Mouse (Mus musculus) heart, postnatal 14 days (tissue): ENCODE results near the gene Farp1. TPM values are rescaled to one million over a fixed set of nuclear protein-coding genes. Genes with fewer than 3 reads are reported as not detected.
"Not testable (repeated sequence)": the region's sequence is repeated elsewhere in the genome, so short reads cannot be mapped to it uniquely, and the experiment has no call there.

Experiments
- DNase-seq, 2 experiments: peaks; one replicate each; pipeline ENCODE4 v3.0.0; 2021 to 2022
- intact Hi-C: fragments of 180-260 bp; cut with DNase I; formaldehyde crosslinking; loops from one replicate; pipeline ENCODE4 v1.15.1; 2025
- total RNA-seq, 2 experiments: library from RNA; stranded (reverse); gene quantifications; 2 replicates each; pipeline ENCODE4 v1.2.3; 2021

Farp1 gene
- total RNA-seq, 2 experiments from 2014 or later: 16.5 to 17.7 TPM

DNA sequence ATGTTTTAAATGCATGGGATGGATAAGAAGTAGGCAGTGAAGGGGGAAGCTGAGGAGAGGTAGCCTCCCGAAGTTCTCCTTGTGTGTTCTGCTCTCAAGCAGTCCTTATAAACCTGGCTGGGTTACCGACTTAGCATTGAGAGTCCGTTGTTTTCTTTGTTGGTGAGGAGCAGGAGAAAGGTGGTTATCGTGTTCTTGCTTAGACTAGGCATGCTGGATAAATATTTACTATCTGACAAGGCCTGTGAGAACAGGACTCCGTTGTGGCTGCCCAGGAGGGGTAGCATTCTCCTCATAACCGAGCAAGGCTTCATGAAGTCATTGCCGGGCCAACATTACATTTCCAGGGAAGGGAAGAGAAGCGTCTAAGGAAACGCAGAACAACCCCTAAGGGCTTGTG lies 135.3 kb downstream of the Farp1 start:
- intact Hi-C loops: no loop called here
- no peak for DNase-seq

DNA sequence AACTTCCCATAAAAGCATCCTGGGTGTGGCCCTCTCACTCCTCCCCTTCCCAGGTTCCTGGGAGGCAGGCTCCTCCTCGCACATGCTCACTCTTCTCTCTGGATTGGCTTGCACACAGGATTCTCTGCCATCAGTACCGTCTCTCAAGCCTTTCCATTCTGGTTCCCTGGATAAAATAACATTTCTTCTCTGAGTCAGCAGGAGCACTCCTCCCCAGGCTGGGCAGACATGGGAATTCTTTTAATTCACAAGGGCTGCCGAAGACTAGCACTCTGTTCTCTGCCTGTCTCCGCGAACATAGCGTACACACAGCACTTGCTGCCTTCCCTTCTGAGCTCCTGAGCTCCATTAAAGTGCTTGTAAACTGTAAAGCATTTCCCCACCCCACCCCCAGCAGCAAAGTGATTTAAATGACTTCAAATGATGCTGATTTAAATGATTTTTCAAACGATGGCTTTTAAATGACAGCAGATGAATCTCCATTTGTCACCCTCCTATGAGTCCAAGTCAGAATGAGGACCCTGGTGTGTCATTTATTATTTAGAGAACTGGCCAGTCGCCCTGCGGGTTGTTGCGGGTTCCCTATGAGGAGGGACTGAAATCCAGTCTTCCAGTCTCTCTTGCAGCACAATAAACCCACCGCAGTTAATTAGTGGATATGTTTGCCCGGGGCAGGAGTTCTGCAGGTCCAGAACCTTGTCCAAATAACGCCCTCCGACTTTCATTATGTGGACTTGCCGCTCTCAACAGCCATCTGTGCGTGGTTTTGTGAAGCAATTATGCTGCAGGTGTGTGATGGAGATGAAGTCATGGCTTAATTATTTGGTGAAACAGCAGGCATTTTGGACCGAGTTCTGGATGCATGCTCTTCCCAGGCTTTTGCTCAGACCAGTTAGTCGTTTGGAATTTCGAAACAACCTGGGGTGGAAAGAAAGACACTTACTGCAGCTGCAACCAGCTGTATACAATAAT lies 137.4 kb downstream of the Farp1 start:
- DNase-seq: peak in 1 of 2 experiments; percentile 24
- intact Hi-C loops: no loop called here

DNA sequence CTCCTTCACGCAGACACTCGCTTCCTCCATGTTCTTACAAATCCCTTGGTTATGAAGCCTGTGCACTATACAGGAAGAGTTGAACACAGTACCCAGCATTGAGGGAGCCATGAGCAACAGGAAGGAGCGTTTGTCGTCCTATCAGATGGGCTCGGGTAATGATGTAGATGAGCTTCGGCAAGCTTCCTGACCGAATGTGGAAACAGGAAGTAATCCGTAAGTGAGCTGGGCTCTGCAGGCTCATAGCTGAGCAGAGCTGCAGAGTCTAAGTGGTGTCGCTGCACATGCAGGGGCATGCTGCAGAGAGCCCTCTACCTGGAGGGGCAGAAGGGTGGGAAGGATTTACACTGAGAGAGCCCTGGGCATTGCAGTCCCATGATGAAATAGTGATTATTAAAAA lies 140.4 kb downstream of the Farp1 start:
- intact Hi-C loops: no loop called here
- peak in 1 of 2 experiments; percentile 24 for DNase-seq

DNA sequence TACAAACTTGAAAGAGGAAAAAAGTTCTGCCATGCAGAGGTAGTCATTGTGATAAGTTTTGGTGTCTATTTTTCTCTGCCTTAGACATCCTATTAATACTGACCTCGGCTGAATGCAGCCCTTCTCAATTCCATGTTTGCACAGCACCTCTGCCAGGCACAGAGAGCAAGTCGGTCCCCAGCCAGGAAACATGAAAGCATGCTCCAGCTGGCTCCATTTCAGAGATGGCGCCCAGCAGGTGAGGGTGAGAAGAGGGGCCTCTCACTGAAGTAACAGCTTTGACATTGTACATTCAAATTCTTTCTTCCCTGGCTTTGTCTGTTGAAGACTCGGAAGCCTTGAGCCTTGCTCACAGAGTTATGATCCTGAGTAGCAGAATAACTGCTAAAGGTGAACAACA lies 140.9 kb downstream of the Farp1 start:
- intact Hi-C loops: no loop called here
- DNase-seq: peak; percentile 36 to 52

DNA sequence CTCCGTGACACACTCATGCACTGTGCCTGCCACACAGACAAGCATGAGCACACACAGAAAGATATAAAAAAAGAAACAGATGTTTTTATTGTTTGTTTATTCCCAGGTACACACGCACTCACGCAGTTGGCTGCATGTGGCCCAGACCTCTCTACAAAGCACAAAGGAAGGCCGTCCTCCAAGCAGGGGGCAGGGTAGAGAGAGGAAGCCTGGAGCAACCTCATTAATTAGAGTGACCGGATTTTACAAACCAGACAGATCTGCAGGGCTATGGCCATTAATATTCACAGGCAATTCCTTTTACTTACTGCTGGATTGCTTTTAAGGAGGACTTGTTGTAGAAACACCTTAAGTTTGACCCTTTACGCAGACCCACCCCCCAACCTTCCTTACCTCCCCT lies 142.9 kb downstream of the Farp1 start:
- intact Hi-C loops: no loop called here
- no peak for DNase-seq

DNA sequence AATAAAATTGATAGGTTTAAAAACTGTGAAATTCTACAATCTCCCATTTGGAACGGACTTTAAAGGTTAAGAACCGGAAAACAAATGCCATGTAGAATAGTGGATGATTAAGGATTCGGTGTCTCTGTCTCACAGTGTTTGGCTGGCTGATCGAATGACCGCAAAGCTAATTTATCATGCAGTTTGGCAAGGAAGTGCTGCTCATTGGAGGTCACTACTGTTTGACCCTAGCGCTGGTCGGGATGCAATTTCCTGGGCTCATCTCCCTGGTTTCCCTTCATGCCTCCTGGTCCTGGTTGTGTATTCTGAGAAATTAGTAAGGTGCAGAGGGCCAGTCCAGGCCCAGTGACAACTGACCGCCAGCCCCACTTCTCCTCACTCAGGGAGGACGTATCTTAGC lies 145.6 kb downstream of the Farp1 start:
- intact Hi-C loops: no loop called here
- no peak for DNase-seq

DNA sequence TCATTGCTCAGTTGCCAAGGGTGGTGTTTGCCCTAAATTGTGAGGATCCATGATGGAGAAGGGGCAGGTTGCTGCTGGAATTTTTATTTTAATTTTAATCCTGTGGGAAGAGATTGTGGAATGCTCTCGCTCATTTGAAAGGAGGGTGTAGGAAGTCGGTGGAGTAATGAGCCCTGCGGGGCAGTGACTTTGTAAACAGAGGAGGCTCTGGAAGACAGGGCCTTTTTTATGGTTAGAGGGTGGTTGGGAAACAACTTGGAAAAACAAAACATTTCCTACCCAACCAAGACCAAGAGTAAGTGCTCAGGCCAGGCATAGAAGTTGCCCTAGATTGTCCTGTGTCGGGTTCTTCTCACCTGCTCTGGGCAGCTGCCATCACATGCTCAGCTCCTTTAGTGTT lies 146.8 kb downstream of the Farp1 start:
- DNase-seq: no peak
- intact Hi-C loops: no loop called here

DNA sequence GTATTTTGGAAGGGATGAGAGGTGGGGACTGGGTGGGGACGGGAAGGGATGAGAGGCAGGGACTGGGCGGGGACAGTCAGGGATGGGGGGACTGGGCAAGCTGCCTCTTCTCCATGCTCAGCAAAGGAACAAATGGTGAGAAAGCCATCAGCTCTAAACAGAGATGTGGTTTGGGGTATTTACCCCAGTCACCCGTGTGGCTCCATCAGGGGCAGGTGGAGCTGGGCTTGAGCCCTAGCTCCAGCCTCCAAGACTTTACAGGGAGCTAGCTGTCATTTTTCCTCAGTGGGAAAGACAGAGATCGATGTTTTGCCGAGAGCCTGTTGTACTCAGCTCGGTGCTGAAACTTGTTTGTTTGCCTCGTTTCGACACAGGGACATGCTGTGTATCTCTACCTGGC lies 148.0 kb downstream of the Farp1 start:
- intact Hi-C loops: no loop called here
- no peak for DNase-seq

DNA sequence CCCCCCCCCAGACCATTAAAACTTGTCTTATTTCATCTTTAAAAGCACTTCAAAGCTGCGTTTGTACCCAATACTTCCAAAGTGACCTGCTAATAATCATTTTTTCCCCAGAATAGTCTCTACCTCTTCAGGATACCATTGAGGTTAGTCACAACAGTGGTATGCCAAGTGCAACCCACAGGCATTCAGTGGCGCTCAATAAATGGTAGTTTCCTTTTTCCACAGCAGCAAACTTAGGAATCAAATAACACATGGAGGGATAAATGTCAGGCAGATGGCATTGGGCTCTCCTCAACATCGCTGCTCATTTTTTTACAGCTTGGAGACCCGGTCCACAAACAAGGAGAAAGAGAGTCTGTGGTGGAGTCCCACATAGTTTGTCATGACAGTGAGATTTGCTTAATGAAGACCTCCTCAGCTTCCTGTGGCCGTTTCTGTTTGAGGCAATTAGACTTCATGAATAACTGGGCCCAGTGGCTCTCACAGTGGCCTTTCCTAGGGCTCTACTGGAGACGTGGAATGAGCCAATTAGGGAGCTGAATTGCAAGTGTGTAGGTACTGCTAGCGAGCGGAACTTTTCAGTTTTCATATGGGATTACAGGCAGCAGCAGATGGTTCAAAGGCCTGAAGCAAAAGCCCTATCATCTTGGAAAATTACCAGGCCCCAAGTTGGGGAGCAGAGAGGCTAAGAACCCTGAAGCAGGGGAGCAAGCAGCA lies 148.6 kb downstream of the Farp1 start:
- intact Hi-C loops: no loop called here
- no peak for DNase-seq

DNA sequence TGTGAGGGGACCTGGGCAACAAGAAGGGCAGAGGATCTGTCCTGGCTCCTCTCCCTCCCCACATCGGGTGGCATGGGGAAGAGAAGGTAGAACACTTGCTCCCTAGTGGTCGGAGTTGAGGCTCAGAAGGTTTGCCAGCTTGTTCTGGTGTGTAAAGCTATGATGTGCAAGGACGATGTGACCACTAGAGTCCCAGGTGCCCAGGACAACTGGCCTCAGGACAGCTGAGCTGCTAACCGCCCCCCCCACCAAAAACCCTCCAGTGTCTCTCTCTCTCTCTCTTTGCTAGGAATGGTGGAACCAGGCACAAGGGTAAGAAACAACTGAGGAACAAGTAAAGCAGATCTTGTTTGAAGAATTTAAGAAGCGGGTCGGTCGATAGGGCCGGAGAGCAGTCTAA lies 149.4 kb downstream of the Farp1 start:
- no peak for DNase-seq
- intact Hi-C loops: no loop called here

DNA sequence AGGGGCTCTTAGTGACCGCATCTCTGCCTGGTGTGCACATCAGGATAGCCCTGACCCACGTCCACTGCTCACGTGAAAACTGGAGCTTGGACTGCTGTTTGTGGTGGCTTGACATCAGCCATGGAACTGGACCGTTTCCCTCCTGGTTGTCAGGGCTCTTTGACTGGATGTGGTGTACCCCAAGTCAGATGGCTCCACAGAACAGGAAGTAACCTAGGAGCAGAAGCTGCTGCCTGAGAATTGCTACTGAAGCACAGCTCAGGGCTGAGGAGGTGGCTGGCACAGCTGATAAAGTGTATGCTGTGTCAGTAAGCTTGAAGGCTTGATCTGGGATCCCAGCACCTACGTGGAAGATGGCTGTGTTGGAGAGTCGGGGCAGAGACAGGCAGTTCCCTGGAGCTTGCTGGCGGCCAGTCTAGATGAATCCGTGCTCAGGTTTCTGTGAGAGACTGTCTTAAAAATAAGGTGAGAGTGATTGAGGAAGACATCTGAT lies 151.4 kb downstream of the Farp1 start:
- intact Hi-C loops: no loop called here

DNA sequence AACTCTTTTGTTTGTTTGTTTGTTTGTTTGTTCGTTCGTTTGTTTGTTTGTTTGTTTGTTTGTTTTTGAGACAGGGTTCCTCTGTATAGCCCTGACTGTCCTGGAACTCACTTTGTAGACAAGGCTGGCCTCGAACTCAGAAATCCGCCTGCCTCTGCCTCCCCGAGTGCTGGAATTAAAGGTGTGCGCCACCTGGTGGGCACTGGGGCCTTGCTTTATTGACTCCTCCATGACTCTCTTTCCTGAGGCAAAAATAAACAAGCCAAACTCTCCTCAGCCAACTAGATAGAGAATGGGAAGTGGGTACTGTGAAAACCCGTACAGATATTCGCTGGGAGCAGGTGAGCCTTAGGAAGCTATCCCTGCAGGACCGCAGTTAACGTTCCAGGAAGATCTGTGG lies 154.8 kb downstream of the Farp1 start:
- intact Hi-C loops, DNase-seq: not testable (repeated sequence)

More for the DNA sequence above, 151.4 kb downstream of the Farp1 start:
- no peak for DNase-seq

DNA sequence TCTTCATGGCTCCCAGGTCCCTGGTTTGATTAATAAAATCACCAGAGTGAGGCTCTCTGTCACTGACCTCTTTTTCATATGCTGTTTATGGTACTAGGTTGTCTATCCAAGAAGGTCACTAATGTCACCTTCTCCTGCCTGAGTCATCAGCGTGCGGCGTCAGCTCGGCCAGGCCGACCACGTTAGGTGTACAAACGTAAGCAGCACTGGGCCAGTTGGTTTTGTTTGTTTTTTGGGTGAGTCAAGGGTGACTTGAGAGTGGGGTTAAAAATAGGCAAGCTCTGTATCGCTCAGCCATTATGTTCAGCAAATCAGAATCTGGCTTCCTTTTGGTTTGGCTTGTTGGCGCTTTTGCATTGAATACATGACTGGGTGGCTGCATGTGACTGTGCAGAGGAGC lies 155.4 kb downstream of the Farp1 start:
- DNase-seq: no peak
- intact Hi-C loops: no loop called here

DNA sequence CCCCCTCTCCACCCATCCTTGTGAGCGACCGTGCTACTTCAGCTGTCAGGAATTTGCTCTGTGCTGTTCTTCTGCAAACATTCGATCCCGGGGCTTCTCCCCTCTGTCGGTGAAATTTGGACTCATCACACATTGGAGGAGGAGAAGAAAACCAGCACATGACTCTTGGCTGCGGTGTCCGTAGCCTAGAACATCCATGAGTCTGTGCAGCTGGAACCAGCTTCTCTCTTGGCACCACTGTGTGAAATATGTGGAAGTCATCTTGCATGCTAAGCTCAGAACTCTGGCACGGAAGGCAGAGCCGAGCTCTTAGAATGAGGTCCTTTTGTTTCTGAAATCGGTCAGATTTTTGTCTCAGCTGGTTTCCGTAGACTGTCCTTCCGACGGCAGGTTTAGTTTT lies 156.7 kb downstream of the Farp1 start:
- DNase-seq: peak; percentile 56 to 67
- intact Hi-C loops: no loop called here

DNA sequence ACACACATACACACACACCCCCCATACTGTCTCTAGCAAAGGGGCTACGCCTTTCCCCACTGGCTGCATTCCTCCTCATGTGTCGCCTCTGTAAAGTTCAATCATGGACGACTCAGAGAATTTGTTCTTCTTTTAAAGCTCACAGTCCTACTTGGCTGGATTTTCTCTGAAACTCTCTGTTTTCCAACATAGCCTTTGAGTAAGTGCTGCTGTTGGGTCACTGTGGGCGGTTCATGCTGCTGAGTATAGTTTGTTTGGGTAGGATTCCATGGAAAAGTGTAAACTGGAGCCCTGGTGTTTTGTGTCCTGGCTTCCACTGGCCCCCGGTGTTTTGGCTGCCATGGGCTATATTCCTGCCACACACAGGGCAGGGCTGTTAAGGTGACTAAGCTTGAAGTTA lies 157.4 kb downstream of the Farp1 start:
- intact Hi-C loops: no loop called here
- no peak for DNase-seq

DNA sequence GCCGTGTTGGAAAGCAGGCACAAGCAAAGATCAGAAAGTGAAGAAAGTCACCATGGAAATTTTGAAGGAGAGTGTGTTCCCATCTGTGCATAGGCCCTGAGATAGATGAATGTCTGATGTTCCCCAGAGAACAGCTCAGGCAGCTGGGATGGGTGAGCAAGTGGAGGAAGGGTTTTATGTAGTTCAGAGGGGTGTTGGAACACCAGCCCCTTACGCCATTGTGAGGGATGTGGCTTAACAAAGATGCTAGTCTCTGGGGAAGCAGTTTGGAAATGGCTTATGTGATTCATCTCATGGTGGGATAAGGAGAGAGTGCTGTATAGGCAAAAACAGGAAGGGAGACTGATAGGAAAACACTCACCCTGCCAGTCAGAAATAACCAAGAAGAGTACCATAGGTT lies 159.0 kb downstream of the Farp1 start:
- no peak for DNase-seq
- intact Hi-C loops: no loop called here

DNA sequence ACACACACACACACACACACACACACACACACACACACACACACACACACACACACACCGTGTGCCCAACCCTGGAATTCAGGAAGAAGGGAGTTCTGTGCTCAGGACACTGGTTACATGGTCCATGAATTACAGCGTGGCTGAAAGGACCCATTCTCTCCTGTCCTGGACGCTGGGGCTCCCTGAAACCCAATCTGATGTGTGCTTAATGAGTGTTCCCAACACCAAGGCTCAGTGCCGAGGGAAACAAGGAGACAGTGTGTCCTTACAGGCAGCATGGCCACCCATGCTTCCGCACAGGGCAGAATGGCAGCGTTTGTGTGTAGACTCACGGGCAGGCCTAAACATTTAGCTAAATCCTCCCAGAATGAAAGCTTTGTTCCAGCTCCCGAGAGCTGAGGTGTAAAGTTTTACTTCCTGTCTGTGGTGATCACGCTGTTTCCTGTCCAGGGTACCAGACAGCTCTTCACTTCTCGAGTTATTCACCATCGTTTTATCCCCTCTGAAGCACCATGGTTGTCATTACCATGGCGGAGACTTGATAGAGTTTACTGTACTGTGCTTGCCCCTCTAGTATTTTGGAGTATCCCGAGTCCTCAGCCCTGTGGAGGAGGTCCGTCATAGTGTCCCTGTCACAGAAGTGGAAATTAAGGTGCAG lies 164.0 kb downstream of the Farp1 start:
- no peak for DNase-seq
- intact Hi-C loops: no loop called here

DNA sequence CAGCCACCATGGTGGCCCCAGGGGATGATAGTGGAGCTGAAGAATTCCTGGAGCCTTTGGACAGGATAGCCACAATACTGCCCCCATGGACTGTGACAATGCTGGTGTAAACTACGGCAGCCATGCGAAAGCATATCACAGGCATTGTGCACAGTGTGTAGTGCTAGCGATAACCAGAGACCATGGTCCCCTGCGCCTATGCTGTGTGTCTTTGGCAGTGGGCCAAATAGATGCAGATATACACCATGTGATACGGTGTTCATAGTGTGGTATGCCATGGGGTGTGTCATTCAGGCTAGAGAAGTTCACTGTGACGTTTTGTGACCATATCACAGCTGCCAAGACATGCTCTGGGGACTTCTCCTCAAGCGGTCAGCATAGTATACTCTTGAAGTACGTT lies 164.8 kb downstream of the Farp1 start:
- no peak for DNase-seq

DNA sequence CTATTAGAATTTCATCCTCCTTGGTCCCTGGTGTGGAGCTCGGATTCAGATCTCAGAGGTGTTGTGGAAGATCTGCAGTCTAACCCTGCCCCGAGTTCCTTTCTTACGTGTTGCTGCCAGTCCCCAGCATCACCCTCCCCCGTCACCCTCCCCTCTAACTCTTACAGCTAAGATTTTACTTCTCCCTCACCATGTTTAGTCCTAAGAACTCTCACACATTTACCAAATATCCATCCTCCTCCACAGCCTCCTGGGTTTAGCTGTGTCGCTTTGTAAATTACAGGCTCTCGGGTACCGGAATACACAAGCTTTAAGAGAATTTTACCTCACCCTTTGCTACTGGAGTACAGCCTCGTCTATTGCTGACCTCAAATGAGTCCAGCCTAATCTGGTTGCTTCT lies 165.4 kb downstream of the Farp1 start:
- no peak for DNase-seq
- intact Hi-C loops: no loop called here

More for the DNA sequence above, 164.8 kb downstream of the Farp1 start:
- intact Hi-C loops: no loop called here

DNA sequence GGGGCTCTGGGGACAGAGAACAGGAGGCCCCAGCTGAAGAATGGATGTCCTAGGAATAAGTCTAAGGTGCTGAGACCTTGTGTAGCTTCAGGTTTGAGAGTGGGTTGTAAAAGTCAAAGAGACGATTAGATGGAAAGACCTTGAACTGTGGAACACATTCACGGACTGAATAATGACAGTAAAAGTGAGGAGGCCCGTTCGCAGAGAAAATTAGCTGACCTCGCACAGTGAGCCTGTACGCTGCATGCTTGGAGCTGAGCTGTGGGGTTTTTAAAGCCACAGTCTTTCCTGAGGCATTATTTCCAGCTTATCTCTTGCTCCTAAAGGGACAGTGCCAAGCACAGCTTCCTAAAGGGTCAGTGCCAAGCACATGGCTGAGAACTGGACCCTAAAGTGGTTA lies 166.2 kb downstream of the Farp1 start:
- intact Hi-C loops: no loop called here
- DNase-seq: no peak

DNA sequence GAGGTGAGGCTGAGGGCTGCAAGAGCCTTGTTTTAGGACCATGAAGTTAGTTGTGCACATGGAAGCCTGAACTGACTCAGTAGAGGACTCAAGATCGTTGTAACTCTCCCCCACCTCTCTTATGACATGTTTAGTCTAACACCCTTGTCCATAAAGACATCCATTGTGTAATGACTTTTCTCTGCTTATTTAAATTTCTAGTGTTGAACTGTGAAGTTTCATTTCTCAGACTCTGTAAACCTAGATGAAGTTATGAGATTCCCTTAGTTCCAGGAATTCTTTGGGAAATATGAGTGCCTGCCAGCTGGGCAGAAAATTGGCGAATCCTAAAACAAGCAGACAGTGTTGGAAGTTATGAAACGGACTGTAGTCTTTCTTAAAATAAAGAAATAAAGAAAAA lies 170.5 kb downstream of the Farp1 start:
- intact Hi-C loops: no loop called here
- DNase-seq: no peak
